Mouse (Mus musculus): ENCODE measurements around the gene Fam161a.
"Not testable (repeated sequence)": the region's sequence is repeated elsewhere in the genome, so short reads cannot be mapped to it uniquely, and the experiment has no call there.

The Fam161a gene

GRCm38 (mm10) chr11:23049642-23050041, 42.3 kb downstream of the Fam161a start:
- no peak for DNase-seq (ENCODE audit: low spot score)

DNA sequence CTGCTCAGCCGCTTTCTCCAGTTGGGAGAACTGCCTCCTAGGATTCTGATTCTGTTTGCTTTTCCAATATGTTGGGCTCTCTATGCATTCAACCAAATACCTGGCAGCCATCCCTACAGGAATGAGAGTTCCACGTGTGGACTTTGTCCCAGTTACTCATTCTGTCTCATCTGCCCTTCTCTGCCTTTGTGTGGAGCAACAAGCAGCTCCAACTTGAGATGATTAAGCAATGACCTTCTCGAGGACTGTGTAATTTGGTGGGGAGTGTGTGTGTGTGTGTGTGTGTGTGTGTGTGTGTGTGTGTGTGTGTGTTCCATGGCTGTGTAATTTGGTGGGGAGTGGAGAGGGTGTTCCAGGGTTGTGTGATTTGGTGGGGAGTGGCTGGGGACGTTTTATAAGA, 45.0 kb downstream of the Fam161a start:
- no peak for DNase-seq (ENCODE audit: low spot score)

GRCm38 (mm10) chr11:23063153-23063552, 55.8 kb downstream of the Fam161a start:
- DNase-seq (ENCODE audit: low spot score) = no peak

DNA sequence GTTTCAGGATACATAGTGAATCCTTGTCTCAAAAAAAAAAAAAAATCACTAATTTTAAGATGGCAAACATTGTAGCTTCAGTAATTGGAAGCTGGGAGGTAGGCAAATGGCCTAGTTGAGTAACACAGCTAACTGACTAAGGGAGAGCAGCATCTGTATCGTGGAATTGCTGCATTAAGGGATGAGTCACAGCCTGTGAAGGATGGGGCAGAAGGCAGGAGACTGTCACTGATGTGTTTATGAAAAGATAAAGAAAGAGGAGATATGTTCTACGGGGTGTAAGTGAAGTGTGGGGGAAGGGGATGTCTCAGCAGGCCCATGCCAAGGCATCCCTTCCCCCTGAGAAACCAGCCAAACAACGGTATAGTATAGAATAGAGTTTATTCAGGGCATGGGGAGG, 56.5 kb downstream of the Fam161a start:
- no peak for DNase-seq (ENCODE audit: low spot score)

- not testable (repeated sequence) for DNase-seq (ENCODE audit: low spot score)
Observed at GRCm38 (mm10) chr11:23064276-23064675, 56.9 kb downstream of the Fam161a start.

- no peak for DNase-seq (ENCODE audit: low spot score)
Observed at GRCm38 (mm10) chr11:23065167-23065668, 57.9 kb downstream of the Fam161a start.

DNA sequence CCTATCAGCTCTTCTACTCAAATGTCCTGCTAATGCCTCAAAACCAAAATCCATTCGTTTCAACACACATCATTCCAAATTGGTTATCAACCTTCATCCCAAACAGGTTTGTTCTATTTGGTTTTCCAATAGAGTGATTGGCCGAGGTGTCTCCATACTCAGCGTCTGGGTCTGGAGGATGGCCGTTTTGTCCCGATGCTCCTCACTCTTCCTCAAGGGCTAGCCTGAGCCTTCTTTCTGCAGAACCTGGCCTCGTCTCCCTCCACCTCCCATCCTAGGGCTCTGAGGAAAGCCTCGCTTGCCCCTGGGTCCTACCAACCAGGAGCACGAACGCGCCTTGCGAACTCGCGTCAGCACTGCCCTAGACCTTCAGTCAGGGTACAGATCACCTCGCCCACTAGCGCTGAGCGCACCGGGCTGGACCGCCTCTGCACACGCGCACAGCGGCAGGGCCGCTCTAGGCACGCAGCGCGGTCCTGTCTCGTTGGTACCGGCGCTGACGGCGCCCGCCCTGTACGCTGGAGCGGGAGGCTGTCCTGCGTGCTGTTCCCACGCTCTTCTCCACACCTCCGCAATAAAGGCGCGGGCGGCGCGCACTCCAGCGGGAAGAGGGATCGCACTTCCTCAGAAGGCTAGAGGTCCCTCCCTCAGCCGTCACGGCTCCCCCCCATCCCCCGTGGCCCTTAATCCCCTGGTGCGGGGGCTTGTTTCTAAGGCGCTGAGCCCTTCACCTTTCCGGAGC, 60.2 kb downstream of the Fam161a start:
- DNase-seq (ENCODE audit: low spot score) = peak; percentile 77

- no peak for DNase-seq (ENCODE audit: low spot score)
Observed at GRCm38 (mm10) chr11:23068201-23068600, 60.9 kb downstream of the Fam161a start.

GRCm38 (mm10) chr11:23068986-23069385, 61.7 kb downstream of the Fam161a start:
- DNase-seq (ENCODE audit: low spot score) = not testable (repeated sequence)

DNA sequence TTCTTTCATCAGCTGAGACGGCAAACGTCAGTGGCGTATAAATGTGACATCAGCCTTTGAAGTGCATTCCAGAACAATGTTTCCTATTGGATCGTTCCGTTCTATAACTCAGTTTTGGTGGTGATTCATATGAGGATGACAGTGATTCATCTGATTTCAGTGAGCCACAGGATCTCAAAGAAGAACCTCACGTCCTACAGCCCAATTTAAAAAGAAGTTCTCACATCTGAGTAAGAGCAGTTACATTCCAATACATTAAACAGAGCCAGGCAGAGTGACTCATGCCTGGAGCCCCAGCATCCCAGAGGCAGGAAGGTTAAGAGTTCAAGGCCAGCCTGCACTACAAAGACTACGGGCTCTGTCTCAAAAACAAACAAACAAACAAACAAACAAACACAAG, 67.5 kb downstream of the Fam161a start:
- DNase-seq (ENCODE audit: low spot score) = no peak

DNA sequence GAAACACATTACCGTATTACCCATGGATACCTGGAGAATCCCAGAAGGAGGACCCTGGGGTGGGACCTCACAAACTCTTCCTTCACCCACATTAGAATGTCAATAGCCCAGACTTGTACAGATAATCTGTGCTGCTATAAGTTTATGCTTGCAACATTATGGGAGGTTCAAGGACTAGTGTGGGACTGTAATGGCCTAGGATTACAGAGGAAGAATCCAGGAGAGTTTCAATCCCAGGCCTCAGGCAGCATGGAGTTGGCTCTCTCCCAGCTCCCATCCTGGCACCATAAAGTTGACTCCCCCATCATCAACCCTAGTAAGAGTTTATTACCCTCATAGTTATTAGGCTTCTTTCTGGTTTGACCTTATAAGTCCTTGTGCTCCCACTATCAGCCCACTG, 71.2 kb downstream of the Fam161a start:
- no peak for DNase-seq (ENCODE audit: low spot score)

All from spleen, adult 12 weeks (tissue).